ENCODE assay signal across 8 mouse cellular contexts in genomic region chr17:62881791-62882725, GRCm38 (mm10). TPM values are rescaled to one million over a fixed set of nuclear protein-coding genes. Genes with fewer than 3 reads are reported as not detected.
DNase-seq lines count a peak whose midpoint lies in the region; ATAC-seq and TF ChIP-seq lines count a peak whose summit lies in the region.

No protein-coding gene starts in this region.

- WGBS in hindbrain, embryonic 11.5 days: under 1% methylated on average over 58 of the region's 58 CpGs

- H3K27ac ChIP-seq in hindbrain, embryonic 11.5 days (ENCODE audit: low read depth, low read length): peak overlapping the region; percentile 84

- no peak for DNase-seq in Patski (ENCODE audit: low read depth, low spot score)
- DNase-seq in cerebellum, adult 9-11 months: peak; percentile 19
- DNase-seq in frontal cortex, postnatal 10 days (ENCODE audit: low spot score in 2 of 2): peak; percentile 25 to 49
- DNase-seq in hindbrain, embryonic 11.5 days (ENCODE audit: low spot score): peak; percentile 77
- DNase-seq in layer of hippocampus, postnatal 14 days (ENCODE audit: low spot score in 2 of 2): peak; percentile 21 to 34
- DNase-seq in lung, postnatal 10 days: peak; percentile 35
- peak; percentile 81 for DNase-seq in retina, postnatal 1 day
- peak; percentile 70 for DNase-seq in urinary bladder, postnatal 14 days (ENCODE audit: low spot score)

- ATAC-seq in Patski: peak; percentile 64
- peak; percentile 34 for ATAC-seq in hindbrain, embryonic 11.5 days (ENCODE audit: low FRiP score)

- no peak for TF ChIP-seq CTCF in Patski (IDR thresholded peaks at IDR 0.05)

- POLR2A ChIA-PET in Patski (lab: Charles Lee): interaction anchor here (0.7 to 1.1 kb wide), 5 partner anchors 61 to 577 kb away, joined by 3 to 4 read pairs (median 3); no protein-coding TSS in a partner anchor

- in situ Hi-C loops in Patski (cut with MboI; ENCODE audit: low pct_unique_long_range_greater_than_20kb): loop anchor here (10.0 kb wide), 1 partner anchor 577 kb away; no protein-coding TSS in a partner anchor

- H3K36me3 ChIP-seq in hindbrain, embryonic 11.5 days (ENCODE audit: control insufficient read depth, insufficient read depth, low read length): no peaks in the 10 kb centered on the region

- no peaks in the 10 kb centered on the region for H3K4me1 ChIP-seq in hindbrain, embryonic 11.5 days (replicated peaks; ENCODE audit: control insufficient read depth, insufficient read depth, low read length)

- no peaks in the 10 kb centered on the region for H3K27me3 ChIP-seq in Patski
- H3K27me3 ChIP-seq in hindbrain, embryonic 11.5 days (ENCODE audit: control insufficient read depth, insufficient read depth, low read length): no peaks in the 10 kb centered on the region

- peak overlapping the region; percentile 97 for H3K9ac ChIP-seq in hindbrain, embryonic 11.5 days (ENCODE audit: low read depth, low read length)

- CTCF ChIA-PET in Patski (lab: Charles Lee): no interaction called here

- H3K9me3 ChIP-seq in hindbrain, embryonic 11.5 days (ENCODE audit: control insufficient read depth, low read length): no peaks in the 10 kb centered on the region

- peak overlapping the region; percentile 90 for H3K4me2 ChIP-seq in hindbrain, embryonic 11.5 days (replicated peaks; ENCODE audit: low read depth, low read length)

- H3K4me3 ChIP-seq in hindbrain, embryonic 11.5 days (ENCODE audit: low read depth, low read length): peak overlapping the region; percentile 82

RNA-seq across cellular contexts. Expression of gene Efna5, which starts 0.9 kb away (rescaled TPM):
- polyA plus RNA-seq in Patski (2021): 18.6 TPM
- polyA plus RNA-seq in hindbrain, embryonic 11.5 days (2014; fragmentation: Nextera tagmentation; extraction: Ambion mirVana): 46.0 and 56.7 TPM in 2 replicates
- 10 to 100 TPM in 1 of 2 experiments, 1 to 10 TPM in 1; 8.7 to 12.2 TPM for total RNA-seq in layer of hippocampus, postnatal 14 days (2021)
